Mouse (Mus musculus) lung, adult 2 months (tissue): Measurements from ENCODE around the gene Saxo1. TPM values are rescaled to one million over a fixed set of nuclear protein-coding genes. Genes with fewer than 3 reads are reported as not detected.

Source experiments
- DNase-seq: peaks from one replicate; pipeline ENCODE4 v3.0.0; 2022
- H3K4me1 ChIP-seq: fragments of 200-500 bp; 2 replicates; pipeline ENCODE4 v1.6.1; 2011; ENCODE audit warnings: low read length; ENCODE audit not compliant: control insufficient read depth, insufficient read depth
- H3K4me3 ChIP-seq: fragments of 200-500 bp; replicated peaks from 2 replicates; pipeline ENCODE3; 2011; ENCODE audit warnings: low read depth, mild to moderate bottlenecking, control low read depth, low read length; ENCODE audit errors: extremely low read depth
- CTCF ChIP-seq: fragments of 200-500 bp; IDR thresholded peaks from 2 replicates; pipeline ENCODE4 v1.5.1; 2011; ENCODE audit warnings: mild to moderate bottlenecking, low read length, control low read depth; ENCODE audit not compliant: insufficient read depth
- POLR2A ChIP-seq: fragments of 200-500 bp; IDR thresholded peaks from 2 replicates; pipeline ENCODE4 v1.6.1; 2011; ENCODE audit warnings: low read depth, mild to moderate bottlenecking, control low read depth, low read length, borderline replicate concordance; ENCODE audit errors: extremely low read depth
- WGBS: fragments of 180-500 bp; shearing (Covaris S2); methylation state at CpG from one replicate; pipeline ENCODE4 v1.1.7; 2018; 5-methylcytosine and 5-hydroxymethylcytosine counted together
- polyA plus RNA-seq: library from polyadenylated mRNA; depleted of rRNA; stranded (reverse); fragments of >200 nt; gene quantifications from 2 replicates; pipeline ENCODE4 v1.2.3, GENCODE M21; 2012

The Saxo1 gene
- polyA plus RNA-seq, 1 experiment, result not detected

- H3K4me3 ChIP-seq, result no peak overlapping the region
- H3K4me1 ChIP-seq, result no peaks in the 10 kb centered on the region
Measured at GRCm38 (mm10) chr4:86435631-86436030, 122.5 kb downstream of the Saxo1 start.

GRCm38 (mm10) chr4:86428091-86428745 is 129.9 kb downstream of the Saxo1 start:
- TF ChIP-seq POLR2A, result no peak
- TF ChIP-seq CTCF, result no peak
- WGBS, result 71% methylated on average over 6 of the region's 6 CpGs
- Histone ChIP-seq H3K4me3 (no peak overlapping the region), H3K4me1 (no peaks in the 10 kb centered on the region)
- DNase-seq, result no peak

More at GRCm38 (mm10) chr4:86435631-86436030, 122.5 kb downstream of the Saxo1 start:
- no peak for TF ChIP-seq CTCF
- no peak for TF ChIP-seq POLR2A
- 75% methylated on average over 3 of the region's 3 CpGs for WGBS
- DNase-seq, result no peak

DNA sequence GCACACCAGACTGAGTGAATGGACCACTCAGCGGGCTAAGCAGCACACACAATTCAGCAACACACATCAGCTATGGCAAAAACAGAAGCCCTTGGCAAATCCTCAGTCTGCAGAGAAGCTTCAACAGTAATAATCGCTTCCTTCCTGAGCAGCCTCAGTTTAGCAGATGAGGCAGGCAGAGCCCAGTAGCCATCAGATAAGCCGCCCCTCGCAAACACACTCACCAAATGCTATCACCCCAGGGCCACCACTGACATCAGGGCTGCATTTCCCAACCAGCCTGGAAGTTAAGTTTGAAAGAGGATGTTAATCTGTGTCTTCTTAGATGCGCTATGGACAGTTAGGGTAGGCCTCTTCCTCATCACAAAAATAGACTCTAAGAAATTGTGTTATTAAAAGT is 130.8 kb downstream of the Saxo1 start:
- WGBS, result 72% methylated on average over 5 of the region's 5 CpGs
- no peak for DNase-seq
- no peaks in the 10 kb centered on the region for H3K4me1 ChIP-seq
- TF ChIP-seq POLR2A, result no peak
- no peak for TF ChIP-seq CTCF
- H3K4me3 ChIP-seq, result no peak overlapping the region

DNA sequence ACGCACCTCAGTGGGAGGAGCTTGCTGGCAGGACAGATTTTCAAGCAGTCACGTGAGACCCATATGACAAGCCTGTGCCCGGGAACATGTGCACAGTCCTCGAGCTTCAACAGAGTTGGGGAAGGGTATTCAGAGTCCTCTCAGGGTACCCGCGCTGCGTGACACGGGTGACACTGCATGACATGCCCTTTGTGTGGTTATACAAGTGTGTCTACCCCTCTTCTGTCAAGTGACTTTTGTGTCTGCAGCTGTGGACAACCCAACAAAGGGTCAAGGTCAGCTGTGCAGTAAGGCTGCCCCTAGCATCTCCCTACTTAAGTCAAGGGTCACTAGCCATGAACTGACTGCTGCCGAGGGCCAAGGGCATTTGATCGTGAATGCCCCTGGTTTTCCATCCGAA is 131.6 kb downstream of the Saxo1 start:
- TF ChIP-seq CTCF (no peak), POLR2A (no peak)
- H3K4me3 ChIP-seq, result no peak overlapping the region
- H3K4me1 ChIP-seq, result no peaks in the 10 kb centered on the region
- WGBS, result 91% methylated on average over 11 of the region's 11 CpGs
- no peak for DNase-seq

GRCm38 (mm10) chr4:86425581-86425980 is 132.5 kb downstream of the Saxo1 start:
- TF ChIP-seq CTCF, result no peak
- TF ChIP-seq POLR2A, result no peak
- no peak for DNase-seq
- Histone ChIP-seq H3K4me1 (no peaks in the 10 kb centered on the region), H3K4me3 (no peak overlapping the region)
- WGBS, result 58% methylated on average over 7 of the region's 7 CpGs

- Histone ChIP-seq H3K4me3 (no peak overlapping the region), H3K4me1 (no peaks in the 10 kb centered on the region)
- DNase-seq, result no peak
- TF ChIP-seq CTCF (no peak), POLR2A (no peak)
- 75% methylated on average over 6 of the region's 6 CpGs for WGBS
Measured at GRCm38 (mm10) chr4:86422586-86422985, 135.5 kb downstream of the Saxo1 start.

GRCm38 (mm10) chr4:86416401-86417025 is 141.6 kb downstream of the Saxo1 start:
- Histone ChIP-seq H3K4me1 (no peaks in the 10 kb centered on the region), H3K4me3 (no peak overlapping the region)
- WGBS, result 56% methylated on average over 15 of the region's 15 CpGs
- no peak for DNase-seq
- TF ChIP-seq CTCF (no peak), POLR2A (no peak)

DNA sequence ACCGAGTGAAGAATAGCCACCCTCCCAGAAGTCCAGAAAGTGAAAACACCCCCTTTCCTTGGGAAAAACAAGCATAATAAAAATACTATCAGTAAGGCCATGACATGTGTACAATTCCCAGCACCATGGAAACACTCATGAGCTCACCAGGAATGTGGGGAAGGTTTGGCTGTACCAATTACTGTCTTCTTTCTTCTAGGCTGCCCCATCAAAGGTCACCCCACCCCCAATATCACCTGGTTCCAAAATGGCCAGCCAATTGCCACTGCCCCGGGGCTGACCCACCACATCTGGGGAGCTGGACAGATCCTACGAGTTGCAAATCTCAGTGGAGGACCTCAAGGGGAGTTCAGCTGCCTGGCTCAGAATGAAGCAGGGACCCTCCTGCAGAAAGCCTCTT is 144.7 kb downstream of the Saxo1 start:
- DNase-seq, result no peak
- WGBS, result 66% methylated on average over 3 of the region's 3 CpGs
- no peaks in the 10 kb centered on the region for H3K4me1 ChIP-seq
- H3K4me3 ChIP-seq, result no peak overlapping the region
- TF ChIP-seq POLR2A (no peak), CTCF (no peak)

DNA sequence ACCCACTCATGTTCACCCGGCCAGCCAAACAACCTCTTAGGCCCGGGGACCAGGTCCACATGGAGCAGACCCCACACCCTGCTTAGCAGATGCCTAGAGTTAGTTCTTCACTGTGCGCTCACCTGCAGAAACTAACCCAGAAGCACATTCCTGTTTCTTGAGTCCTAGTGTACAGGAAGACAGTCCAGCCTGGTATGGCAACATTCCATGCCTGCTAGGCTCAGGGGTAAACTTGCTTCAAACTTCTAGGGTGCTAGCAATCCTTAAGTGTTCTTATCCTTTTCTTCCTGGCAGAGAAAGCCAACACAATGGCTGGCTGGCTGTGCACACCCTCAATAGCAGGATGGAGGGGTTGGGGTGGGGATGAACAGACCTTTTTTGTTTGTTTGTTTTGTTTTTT is 147.2 kb downstream of the Saxo1 start:
- 80% methylated on average over 3 of the region's 3 CpGs for WGBS
- TF ChIP-seq CTCF (no peak), POLR2A (no peak)
- Histone ChIP-seq H3K4me1 (no peaks in the 10 kb centered on the region), H3K4me3 (no peak overlapping the region)
- no peak for DNase-seq

- Histone ChIP-seq H3K4me1 (no peaks in the 10 kb centered on the region), H3K4me3 (no peak overlapping the region)
- 79% methylated on average over 9 of the region's 9 CpGs for WGBS
- TF ChIP-seq CTCF, result no peak
- TF ChIP-seq POLR2A, result no peak
- DNase-seq, result no peak
Measured at GRCm38 (mm10) chr4:86408421-86408820, 149.7 kb downstream of the Saxo1 start.
